Mouse (Mus musculus): ENCODE results near the gene Gm28557.
A peak's percentile ranks its signal among the peaks of the same experiment; 100 is the strongest.
"Not testable (repeated sequence)": the region's sequence is repeated elsewhere in the genome, so short reads cannot be mapped to it uniquely, and the experiment has no call there.

Gene Gm28557

GRCm38 (mm10) chr13:67108194-67108820, at the start of gene Gm28557:
Gm28557 (minus strand) TSS chr13:67108604.
- DNase-seq (ENCODE audit: low read depth): peak; percentile 99

- DNase-seq (ENCODE audit: low read depth): peak; percentile 92
Observed at GRCm38 (mm10) chr13:67128038-67128721, 19.8 kb upstream of the Gm28557 start.

- DNase-seq (ENCODE audit: low read depth): not testable (repeated sequence)
Observed at GRCm38 (mm10) chr13:67127507-67127906, 19.1 kb upstream of the Gm28557 start.

GRCm38 (mm10) chr13:67124460-67124859, 16.1 kb upstream of the Gm28557 start:
- DNase-seq (ENCODE audit: low read depth): no peak

GRCm38 (mm10) chr13:67121360-67121759, 13.0 kb upstream of the Gm28557 start, which contains the start of gene Zfp759:
Zfp759 (plus strand) TSS chr13:67121660.
- not testable (repeated sequence) for DNase-seq (ENCODE audit: low read depth)

- DNase-seq (ENCODE audit: low read depth): not testable (repeated sequence)
Observed at GRCm38 (mm10) chr13:67116163-67116562, 7.8 kb upstream of the Gm28557 start, which contains the start of gene Rslcan18. Rslcan18 (minus strand) TSS chr13:67116263.

GRCm38 (mm10) chr13:67113287-67113686, 4.9 kb upstream of the Gm28557 start:
- peak; percentile 38 for DNase-seq (ENCODE audit: low read depth)

GRCm38 (mm10) chr13:67112096-67112495, 3.7 kb upstream of the Gm28557 start:
- no peak for DNase-seq (ENCODE audit: low read depth)

GRCm38 (mm10) chr13:67108821-67109206, 410 bp upstream of the Gm28557 start:
- no peak for DNase-seq (ENCODE audit: low read depth)

GRCm38 (mm10) chr13:67107681-67108080, 723 bp downstream of the Gm28557 start:
- DNase-seq (ENCODE audit: low read depth): no peak

GRCm38 (mm10) chr13:67097876-67098275, 10.5 kb downstream of the Gm28557 start, which contains the start of gene Zfp708:
Zfp708 (minus strand) TSS chr13:67097976.
- DNase-seq (ENCODE audit: low read depth): no peak

- no peak for DNase-seq (ENCODE audit: low read depth)
Observed at GRCm38 (mm10) chr13:67090154-67090553, 18.2 kb downstream of the Gm28557 start.

GRCm38 (mm10) chr13:67081946-67082345, 26.5 kb downstream of the Gm28557 start:
- peak; percentile 43 for DNase-seq (ENCODE audit: low read depth)

GRCm38 (mm10) chr13:67081142-67081713, 27.2 kb downstream of the Gm28557 start:
- peak; percentile 87 for DNase-seq (ENCODE audit: low read depth)

GRCm38 (mm10) chr13:67077244-67077643, 31.2 kb downstream of the Gm28557 start:
- DNase-seq (ENCODE audit: low read depth): no peak

GRCm38 (mm10) chr13:67072786-67073185, 35.6 kb downstream of the Gm28557 start:
- DNase-seq (ENCODE audit: low read depth): no peak

GRCm38 (mm10) chr13:67065386-67065785, 43.0 kb downstream of the Gm28557 start:
- no peak for DNase-seq (ENCODE audit: low read depth)

GRCm38 (mm10) chr13:67062427-67062826, 46.0 kb downstream of the Gm28557 start:
- no peak for DNase-seq (ENCODE audit: low read depth)

GRCm38 (mm10) chr13:67060786-67061358, 47.5 kb downstream of the Gm28557 start, which contains the start of gene Zfp712:
Zfp712 (minus strand) TSS chr13:67061170.
- DNase-seq (ENCODE audit: low read depth): peak; percentile 95

- DNase-seq (ENCODE audit: low read depth): peak; percentile 15
Observed at GRCm38 (mm10) chr13:67060161-67060785, 48.1 kb downstream of the Gm28557 start.
